Mouse (Mus musculus): ENCODE measurements around the gene Gde1. TPM values are rescaled to one million over a fixed set of nuclear protein-coding genes. Genes with fewer than 3 reads are reported as not detected.

The Gde1 gene
- total and polyA plus RNA-seq, 2 experiments from 2014 or later, result 73.2 to 164 TPM

DNA sequence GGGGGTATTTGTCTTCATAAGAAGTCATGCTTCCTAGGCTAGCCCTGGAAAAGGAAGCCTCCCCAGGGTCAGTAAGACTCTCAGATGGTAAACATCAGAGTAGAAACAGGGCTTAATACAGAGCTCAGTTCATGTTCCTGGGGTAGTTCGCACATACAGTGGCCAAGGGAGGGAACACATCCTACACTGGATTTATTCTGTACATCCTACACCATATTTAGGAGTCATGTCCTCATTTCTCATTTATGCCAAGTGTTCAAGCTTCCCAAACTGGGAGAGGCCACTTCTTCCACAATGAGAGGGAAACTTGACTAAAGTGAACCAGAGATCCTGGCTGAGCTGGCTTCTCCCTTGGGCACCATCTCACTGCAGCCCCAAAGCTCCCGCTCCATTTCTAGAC lies 37.8 kb downstream of the Gde1 start:
- ATAC-seq (ENCODE audit: insufficient read depth, low read depth) (no peak), DNase-seq (ENCODE audit: low spot score) (no peak)
- WGBS, result 91% methylated on average over 2 of the region's 2 CpGs
- no peak overlapping the region for H3K9ac ChIP-seq (replicated peaks; ENCODE audit: low read depth, low read length)
- H3K27ac ChIP-seq (ENCODE audit: low read depth), result no peak overlapping the region
- no peaks in the 10 kb centered on the region for H3K4me1 ChIP-seq (ENCODE audit: control insufficient read depth, insufficient read depth)
- no peaks in the 10 kb centered on the region for H3K36me3 ChIP-seq (replicated peaks; ENCODE audit: control insufficient read depth, insufficient read depth, low read length)
- TF ChIP-seq CTCF (IDR thresholded peaks at IDR 0.05; ENCODE audit: low read depth), result no peak
- no peak for TF ChIP-seq EP300 (IDR thresholded peaks at IDR 0.05; ENCODE audit: low read depth)
- H3K9me3 ChIP-seq (replicated peaks; ENCODE audit: control insufficient read depth, low read length), result peaks cover 9% of the 10 kb centered on the region
- H3K4me3 ChIP-seq (ENCODE audit: low read depth, low read length), result no peak overlapping the region
- peaks cover 75% of the 10 kb centered on the region for H3K27me3 ChIP-seq (ENCODE audit: control insufficient read depth, insufficient read depth, low read length)
- H3K4me2 ChIP-seq (ENCODE audit: low read depth, low read length), result no peak overlapping the region

DNA sequence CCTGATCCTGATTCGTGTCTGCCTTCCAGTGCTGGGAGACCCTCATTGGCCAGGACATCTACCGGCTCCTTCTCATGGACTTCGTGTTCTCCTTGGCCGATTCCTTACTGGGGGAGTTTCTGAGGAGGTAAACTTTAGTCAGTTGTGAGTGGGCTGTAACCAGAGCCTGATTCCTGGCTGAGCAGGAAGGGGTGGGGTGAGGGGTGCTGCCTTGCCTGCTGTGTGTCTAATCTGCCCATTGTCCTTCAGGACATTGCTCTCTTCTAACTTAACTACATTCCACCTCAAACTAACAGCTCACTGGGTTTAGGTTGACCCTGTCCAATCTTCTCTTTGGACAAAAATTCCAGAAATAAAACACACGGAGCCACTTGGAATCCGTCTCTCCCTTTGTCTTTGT lies 48.8 kb downstream of the Gde1 start:
- Histone ChIP-seq H3K27ac (ENCODE audit: low read depth) (no peak overlapping the region), H3K4me2 (ENCODE audit: low read depth, low read length) (no peak overlapping the region), H3K36me3 (replicated peaks; ENCODE audit: control insufficient read depth, insufficient read depth, low read length) (no peaks in the 10 kb centered on the region), H3K27me3 (ENCODE audit: control insufficient read depth, insufficient read depth, low read length) (peaks cover 37% of the 10 kb centered on the region; the same call in 1 of the 2 replicates), H3K9ac (replicated peaks; ENCODE audit: low read depth, low read length) (no peak overlapping the region), H3K9me3 (replicated peaks; ENCODE audit: control insufficient read depth, low read length) (no peaks in the 10 kb centered on the region), H3K4me1 (ENCODE audit: control insufficient read depth, insufficient read depth) (no peaks in the 10 kb centered on the region), H3K4me3 (ENCODE audit: low read depth, low read length) (no peak overlapping the region)
- 47% methylated on average over 6 of the region's 6 CpGs for whole genome bisulfite sequencing
- ATAC-seq (ENCODE audit: insufficient read depth, low read depth), result no peak
- DNase-seq (ENCODE audit: low spot score), result no peak
- TF ChIP-seq EP300 (IDR thresholded peaks at IDR 0.05; ENCODE audit: low read depth) (no peak), CTCF (IDR thresholded peaks at IDR 0.05; ENCODE audit: low read depth) (no peak)

DNA sequence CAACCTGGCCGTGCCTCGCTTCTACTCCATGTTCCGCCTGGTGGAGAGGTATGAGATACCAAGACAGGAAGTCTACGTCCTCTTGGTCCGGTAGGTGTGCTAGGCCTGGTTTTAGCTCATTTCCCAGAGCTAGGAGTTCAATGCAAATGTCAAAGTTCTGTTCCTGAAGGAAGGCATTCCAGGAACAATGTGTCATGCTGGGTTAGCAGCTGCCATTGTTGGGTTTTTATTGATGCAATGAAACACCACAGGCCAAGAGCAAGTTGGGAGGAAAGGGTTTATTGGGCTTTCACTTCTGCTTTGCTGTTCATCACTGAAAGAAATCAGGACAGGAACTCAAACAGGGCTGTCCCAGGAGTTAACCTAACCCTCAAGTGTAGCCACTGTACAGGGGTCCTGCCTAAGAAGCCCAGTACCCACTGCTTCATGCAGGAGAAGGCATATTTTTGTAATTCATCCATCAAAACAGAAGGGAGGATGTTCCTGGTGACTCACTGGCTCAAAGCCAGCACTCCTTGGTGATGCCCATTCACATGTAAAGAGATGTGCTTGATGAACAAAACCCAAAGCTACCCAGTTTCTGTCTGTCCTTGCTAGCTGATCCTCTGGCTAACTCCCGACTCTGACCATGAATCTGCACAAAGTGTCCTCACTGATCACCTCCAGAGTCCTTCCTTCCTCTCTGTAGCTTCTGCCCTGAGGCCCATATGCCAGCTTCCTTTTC lies 52.8 kb downstream of the Gde1 start:
- no peak overlapping the region for H3K4me3 ChIP-seq (ENCODE audit: low read depth, low read length)
- no peaks in the 10 kb centered on the region for H3K9me3 ChIP-seq (replicated peaks; ENCODE audit: control insufficient read depth, low read length)
- H3K27me3 ChIP-seq (ENCODE audit: control insufficient read depth, insufficient read depth, low read length), result peaks cover 30% of the 10 kb centered on the region; the same call in 1 of the 2 replicates
- H3K4me1 ChIP-seq (ENCODE audit: control insufficient read depth, insufficient read depth), result no peaks in the 10 kb centered on the region
- no peak overlapping the region for H3K9ac ChIP-seq (replicated peaks; ENCODE audit: low read depth, low read length)
- 74% methylated on average over 6 of the region's 6 CpGs for WGBS
- H3K36me3 ChIP-seq (replicated peaks; ENCODE audit: control insufficient read depth, insufficient read depth, low read length), result no peaks in the 10 kb centered on the region
- no peak overlapping the region for H3K4me2 ChIP-seq (ENCODE audit: low read depth, low read length)
- TF ChIP-seq CTCF (IDR thresholded peaks at IDR 0.05; ENCODE audit: low read depth) (no peak), EP300 (IDR thresholded peaks at IDR 0.05; ENCODE audit: low read depth) (no peak)
- H3K27ac ChIP-seq (ENCODE audit: low read depth), result no peak overlapping the region
- no peak for ATAC-seq (ENCODE audit: insufficient read depth, low read depth)
- DNase-seq (ENCODE audit: low spot score), result no peak

DNA sequence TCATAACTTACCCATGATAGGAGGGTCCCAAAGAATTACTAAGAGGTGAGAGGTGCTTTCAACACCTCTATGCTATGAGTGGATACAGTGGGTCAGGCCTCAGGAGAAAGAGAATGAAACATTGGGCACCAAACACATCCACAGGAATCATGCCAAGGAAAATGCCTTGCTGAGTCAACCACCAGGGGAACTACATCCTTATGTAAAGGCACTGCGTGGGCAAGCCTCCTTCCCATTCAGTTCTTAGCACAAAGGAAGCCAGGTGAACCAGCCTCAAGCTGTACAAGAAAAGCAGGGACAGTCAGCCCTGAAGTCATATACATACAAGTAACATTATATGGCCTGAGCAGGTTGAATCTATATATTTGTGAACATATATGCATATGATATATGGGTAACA lies 54.7 kb downstream of the Gde1 start:
- Histone ChIP-seq H3K9ac (replicated peaks; ENCODE audit: low read depth, low read length) (no peak overlapping the region), H3K4me1 (ENCODE audit: control insufficient read depth, insufficient read depth) (no peaks in the 10 kb centered on the region), H3K9me3 (replicated peaks; ENCODE audit: control insufficient read depth, low read length) (no peaks in the 10 kb centered on the region), H3K36me3 (replicated peaks; ENCODE audit: control insufficient read depth, insufficient read depth, low read length) (no peaks in the 10 kb centered on the region), H3K27ac (ENCODE audit: low read depth) (no peak overlapping the region), H3K4me3 (ENCODE audit: low read depth, low read length) (no peak overlapping the region), H3K4me2 (ENCODE audit: low read depth, low read length) (no peak overlapping the region), H3K27me3 (ENCODE audit: control insufficient read depth, insufficient read depth, low read length) (peaks cover 27% of the 10 kb centered on the region)
- 63% methylated on average over 1 of the region's 1 CpGs for WGBS
- no peak for DNase-seq (ENCODE audit: low spot score)
- TF ChIP-seq EP300 (IDR thresholded peaks at IDR 0.05; ENCODE audit: low read depth) (no peak), CTCF (IDR thresholded peaks at IDR 0.05; ENCODE audit: low read depth) (no peak)
- no peak for ATAC-seq (ENCODE audit: insufficient read depth, low read depth)

DNA sequence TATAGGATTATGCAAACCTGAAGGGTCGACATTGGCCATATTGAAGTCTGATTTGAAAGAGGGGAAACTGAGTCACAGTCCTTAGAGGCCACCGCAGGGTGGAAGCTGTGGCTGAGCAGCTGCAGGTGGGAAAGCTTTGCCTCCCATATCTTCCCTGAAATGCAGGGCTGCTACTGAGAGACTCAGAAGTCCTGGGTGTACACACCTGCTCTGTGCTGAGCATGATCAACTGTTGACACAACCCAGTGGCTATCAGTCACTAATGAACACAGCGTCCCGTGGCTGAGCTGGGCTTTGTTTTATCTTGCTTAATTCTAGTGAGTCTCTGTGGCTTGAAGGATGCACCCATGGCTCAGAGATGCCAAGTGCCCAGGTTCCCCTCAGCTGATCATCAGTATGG lies 55.5 kb downstream of the Gde1 start:
- WGBS, result 75% methylated on average over 4 of the region's 4 CpGs
- Histone ChIP-seq H3K27ac (ENCODE audit: low read depth) (no peak overlapping the region), H3K4me3 (ENCODE audit: low read depth, low read length) (no peak overlapping the region), H3K9me3 (replicated peaks; ENCODE audit: control insufficient read depth, low read length) (no peaks in the 10 kb centered on the region), H3K27me3 (ENCODE audit: control insufficient read depth, insufficient read depth, low read length) (peaks cover 28% of the 10 kb centered on the region), H3K4me1 (ENCODE audit: control insufficient read depth, insufficient read depth) (no peaks in the 10 kb centered on the region), H3K4me2 (ENCODE audit: low read depth, low read length) (no peak overlapping the region), H3K9ac (replicated peaks; ENCODE audit: low read depth, low read length) (no peak overlapping the region), H3K36me3 (replicated peaks; ENCODE audit: control insufficient read depth, insufficient read depth, low read length) (no peaks in the 10 kb centered on the region)
- TF ChIP-seq CTCF (IDR thresholded peaks at IDR 0.05; ENCODE audit: low read depth), result no peak
- no peak for TF ChIP-seq EP300 (IDR thresholded peaks at IDR 0.05; ENCODE audit: low read depth)
- DNase-seq (ENCODE audit: low spot score) (no peak), ATAC-seq (ENCODE audit: insufficient read depth, low read depth) (no peak)

DNA sequence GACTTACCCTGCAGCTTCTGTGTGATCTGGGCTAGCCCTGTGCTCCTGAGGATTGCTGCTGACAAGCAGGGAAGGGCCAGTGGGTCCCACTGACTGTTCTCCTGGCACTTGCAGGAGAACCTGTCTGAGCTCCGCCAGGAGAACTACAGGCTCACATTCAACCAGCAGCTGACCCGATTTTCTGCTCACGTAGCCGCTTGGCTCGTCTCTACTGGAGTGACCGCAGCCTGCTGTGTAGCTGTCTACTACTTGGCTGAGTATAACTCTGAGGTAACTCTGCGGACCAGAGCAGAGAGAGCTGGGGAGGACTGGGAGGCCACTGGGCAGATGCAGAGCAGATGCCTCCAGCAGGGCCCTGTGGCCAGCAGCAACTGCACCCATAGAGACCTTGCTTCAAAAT lies 56.2 kb downstream of the Gde1 start:
- peaks cover 22% of the 10 kb centered on the region for H3K27me3 ChIP-seq (ENCODE audit: control insufficient read depth, insufficient read depth, low read length)
- H3K9ac ChIP-seq (replicated peaks; ENCODE audit: low read depth, low read length), result no peak overlapping the region
- H3K4me3 ChIP-seq (ENCODE audit: low read depth, low read length), result no peak overlapping the region
- H3K9me3 ChIP-seq (replicated peaks; ENCODE audit: control insufficient read depth, low read length), result no peaks in the 10 kb centered on the region
- no peaks in the 10 kb centered on the region for H3K4me1 ChIP-seq (ENCODE audit: control insufficient read depth, insufficient read depth)
- no peak for DNase-seq (ENCODE audit: low spot score)
- WGBS, result 69% methylated on average over 7 of the region's 7 CpGs
- H3K27ac ChIP-seq (ENCODE audit: low read depth), result no peak overlapping the region
- no peak for ATAC-seq (ENCODE audit: insufficient read depth, low read depth)
- H3K36me3 ChIP-seq (replicated peaks; ENCODE audit: control insufficient read depth, insufficient read depth, low read length), result no peaks in the 10 kb centered on the region
- no peak overlapping the region for H3K4me2 ChIP-seq (ENCODE audit: low read depth, low read length)
- TF ChIP-seq EP300 (IDR thresholded peaks at IDR 0.05; ENCODE audit: low read depth) (no peak), CTCF (IDR thresholded peaks at IDR 0.05; ENCODE audit: low read depth) (no peak)

All from heart, postnatal 0 days (tissue).